Mouse (Mus musculus): ENCODE measurements around the gene Mb21d2. TPM values are rescaled to one million over a fixed set of nuclear protein-coding genes. Genes with fewer than 3 reads are reported as not detected.
A peak's percentile ranks its signal among the peaks of the same experiment; 100 is the strongest.

The Mb21d2 gene
- polyA plus RNA-seq, 1 experiment from 2014 or later = 6.6 TPM

DNA sequence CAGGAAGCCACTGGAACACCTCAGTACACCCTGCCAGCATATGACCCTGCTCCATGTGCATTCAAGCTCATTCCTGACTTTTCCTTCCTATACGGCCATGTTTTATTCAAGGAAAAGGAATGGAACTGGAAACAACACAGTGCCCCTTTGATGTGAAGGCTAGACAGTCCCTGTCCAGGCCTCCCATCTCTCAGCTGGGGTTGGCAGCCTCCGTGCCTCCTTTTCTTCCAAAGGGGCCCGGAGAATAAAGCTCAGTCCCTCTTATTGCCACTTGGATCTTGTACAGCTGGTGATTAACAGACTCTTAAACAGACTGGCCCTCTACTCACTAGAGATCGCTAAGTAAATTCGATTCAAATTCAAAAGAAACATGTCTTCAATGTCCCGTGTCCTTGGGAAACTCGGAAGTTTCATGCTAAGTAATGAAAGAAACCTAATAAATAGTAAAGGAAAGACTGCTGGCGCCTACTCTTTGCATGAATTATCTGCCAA is 56.0 kb downstream of the Mb21d2 start:
- Histone ChIP-seq H3K27me3 (no peaks in the 10 kb centered on the region), H3K9me3 (no peaks in the 10 kb centered on the region), H3K4me3 (replicated peaks) (no peak overlapping the region), H3K9ac (no peak overlapping the region), H3K36me3 (replicated peaks) (no peaks in the 10 kb centered on the region), H3K27ac (no peak overlapping the region), H3K4me2 (no peak overlapping the region), H3K4me1 (peaks cover 43% of the 10 kb centered on the region)
- ATAC-seq (ENCODE audit: low FRiP score) = no peak
- WGBS = 49% methylated on average over 8 of the region's 8 CpGs

GRCm38 (mm10) chr16:28870860-28871259 is 58.6 kb downstream of the Mb21d2 start:
- H3K27me3 ChIP-seq = peaks cover 5% of the 10 kb centered on the region; the same call in 1 of the 2 replicates
- no peak for ATAC-seq (ENCODE audit: low FRiP score)
- H3K9me3 ChIP-seq = no peaks in the 10 kb centered on the region
- H3K27ac ChIP-seq = no peak overlapping the region
- H3K4me1 ChIP-seq = peaks cover 46% of the 10 kb centered on the region
- WGBS = 80% methylated on average over 9 of the region's 9 CpGs
- no peaks in the 10 kb centered on the region for H3K36me3 ChIP-seq (replicated peaks)
- no peak overlapping the region for H3K9ac ChIP-seq
- no peak overlapping the region for H3K4me3 ChIP-seq (replicated peaks)
- H3K4me2 ChIP-seq = no peak overlapping the region

DNA sequence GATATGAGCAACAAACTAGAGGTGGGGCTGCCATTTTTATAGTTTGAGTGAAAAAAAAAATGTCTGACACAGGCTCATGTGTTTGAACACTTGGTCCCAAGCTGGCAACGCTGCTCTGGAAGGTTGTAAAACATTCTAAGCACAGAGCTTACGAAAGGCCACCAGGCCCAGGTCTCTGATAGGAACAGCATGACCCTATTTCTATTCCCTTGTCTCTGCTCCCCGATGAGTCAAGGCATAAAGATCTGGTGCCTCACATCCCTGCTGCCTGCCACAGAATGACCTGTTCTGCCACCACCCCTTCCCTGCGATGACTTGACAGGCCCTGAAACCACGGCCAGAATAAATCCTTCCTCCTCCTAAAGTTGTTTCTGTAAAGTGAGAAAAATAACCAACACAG is 59.0 kb downstream of the Mb21d2 start:
- H3K36me3 ChIP-seq (replicated peaks) = no peaks in the 10 kb centered on the region
- H3K9me3 ChIP-seq = no peaks in the 10 kb centered on the region
- no peak overlapping the region for H3K27ac ChIP-seq
- H3K4me3 ChIP-seq (replicated peaks) = no peak overlapping the region
- peaks cover 8% of the 10 kb centered on the region; the same call in 1 of the 2 replicates for H3K27me3 ChIP-seq
- ATAC-seq (ENCODE audit: low FRiP score) = no peak
- H3K4me1 ChIP-seq = peaks cover 46% of the 10 kb centered on the region
- no peak overlapping the region for H3K9ac ChIP-seq
- H3K4me2 ChIP-seq = no peak overlapping the region
- 85% methylated on average over 5 of the region's 5 CpGs for WGBS

DNA sequence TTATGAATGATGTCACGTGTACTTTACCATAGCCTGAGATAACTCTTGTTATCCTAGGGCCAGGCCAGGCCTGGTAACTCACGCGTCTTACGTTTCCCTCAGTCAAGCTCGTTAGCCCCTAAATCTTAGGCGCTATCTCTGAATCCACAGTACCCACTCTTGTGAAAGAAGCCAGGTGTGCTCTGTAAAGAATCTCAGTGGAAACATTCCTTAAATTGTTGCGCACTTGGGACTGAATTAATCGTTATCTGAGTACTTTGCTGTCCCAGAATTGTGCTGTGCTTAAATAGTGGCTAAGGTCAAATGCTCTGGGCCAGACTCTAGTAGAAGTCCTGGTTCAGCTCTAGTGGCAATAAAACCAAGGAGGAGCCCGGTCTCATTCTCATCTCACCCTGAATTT is 60.6 kb downstream of the Mb21d2 start:
- no peak overlapping the region for H3K4me2 ChIP-seq
- no peak overlapping the region for H3K27ac ChIP-seq
- WGBS = 54% methylated on average over 9 of the region's 9 CpGs
- no peak overlapping the region for H3K9ac ChIP-seq
- peaks cover 46% of the 10 kb centered on the region for H3K4me1 ChIP-seq
- peaks cover 8% of the 10 kb centered on the region; the same call in 1 of the 2 replicates for H3K27me3 ChIP-seq
- no peaks in the 10 kb centered on the region for H3K9me3 ChIP-seq
- H3K4me3 ChIP-seq (replicated peaks) = no peak overlapping the region
- H3K36me3 ChIP-seq (replicated peaks) = no peaks in the 10 kb centered on the region
- ATAC-seq (ENCODE audit: low FRiP score) = no peak

- Histone ChIP-seq H3K4me2 (no peak overlapping the region), H3K9ac (no peak overlapping the region), H3K4me1 (peaks cover 37% of the 10 kb centered on the region), H3K27ac (no peak overlapping the region), H3K27me3 (peaks cover 8% of the 10 kb centered on the region), H3K9me3 (no peaks in the 10 kb centered on the region), H3K4me3 (replicated peaks) (no peak overlapping the region), H3K36me3 (replicated peaks) (no peaks in the 10 kb centered on the region)
- ATAC-seq (ENCODE audit: low FRiP score) = no peak
- 80% methylated on average over 8 of the region's 8 CpGs for WGBS
These were observed 62.7 kb downstream of the Mb21d2 start for GRCm38 (mm10) chr16:28866584-28867295.

GRCm38 (mm10) chr16:28863616-28864015 is 65.9 kb downstream of the Mb21d2 start:
- Histone ChIP-seq H3K9ac (no peak overlapping the region), H3K4me1 (peaks cover 27% of the 10 kb centered on the region), H3K4me2 (no peak overlapping the region), H3K36me3 (replicated peaks) (no peaks in the 10 kb centered on the region), H3K27ac (no peak overlapping the region), H3K9me3 (no peaks in the 10 kb centered on the region), H3K27me3 (peaks cover 15% of the 10 kb centered on the region), H3K4me3 (replicated peaks) (no peak overlapping the region)
- 89% methylated on average over 6 of the region's 6 CpGs for WGBS
- ATAC-seq (ENCODE audit: low FRiP score) = no peak

DNA sequence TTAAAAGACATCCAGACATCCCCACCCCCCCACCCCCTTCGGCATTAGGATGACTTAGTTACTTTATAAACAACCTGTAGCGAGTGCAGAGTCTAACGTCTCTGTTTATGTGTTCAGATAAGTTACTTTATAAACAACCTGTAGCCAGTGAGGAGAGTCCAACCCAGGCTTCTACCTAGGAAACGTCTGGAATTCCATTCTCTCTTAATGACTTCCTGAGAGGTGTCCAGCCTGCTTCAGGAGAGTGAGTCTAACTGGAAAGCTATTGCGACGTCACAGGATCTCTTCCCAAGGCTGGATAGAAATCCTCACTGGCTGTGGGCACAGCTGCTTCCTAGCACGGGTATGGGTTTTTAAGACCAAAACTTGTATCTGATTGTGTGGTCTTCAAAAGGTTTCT is 67.4 kb downstream of the Mb21d2 start:
- Histone ChIP-seq H3K27me3 (peaks cover 20% of the 10 kb centered on the region), H3K4me3 (replicated peaks) (no peak overlapping the region), H3K9ac (no peak overlapping the region), H3K4me2 (no peak overlapping the region), H3K36me3 (replicated peaks) (no peaks in the 10 kb centered on the region), H3K27ac (no peak overlapping the region), H3K4me1 (peaks cover 23% of the 10 kb centered on the region), H3K9me3 (no peaks in the 10 kb centered on the region)
- no peak for ATAC-seq (ENCODE audit: low FRiP score)
- 75% methylated on average over 7 of the region's 7 CpGs for WGBS

- H3K4me1 ChIP-seq = peaks cover 15% of the 10 kb centered on the region
- H3K27me3 ChIP-seq = peaks cover 12% of the 10 kb centered on the region
- H3K4me2 ChIP-seq = no peak overlapping the region
- H3K9ac ChIP-seq = no peak overlapping the region
- ATAC-seq (ENCODE audit: low FRiP score) = peak; percentile 39; the same call in 1 of the 2 replicates
- no peak overlapping the region for H3K27ac ChIP-seq
- H3K4me3 ChIP-seq (replicated peaks) = no peak overlapping the region
- WGBS = 7% methylated on average over 7 of the region's 7 CpGs
- H3K36me3 ChIP-seq (replicated peaks) = no peaks in the 10 kb centered on the region
- H3K9me3 ChIP-seq = no peaks in the 10 kb centered on the region
These were observed 69.8 kb downstream of the Mb21d2 start for GRCm38 (mm10) chr16:28859678-28860077.

DNA sequence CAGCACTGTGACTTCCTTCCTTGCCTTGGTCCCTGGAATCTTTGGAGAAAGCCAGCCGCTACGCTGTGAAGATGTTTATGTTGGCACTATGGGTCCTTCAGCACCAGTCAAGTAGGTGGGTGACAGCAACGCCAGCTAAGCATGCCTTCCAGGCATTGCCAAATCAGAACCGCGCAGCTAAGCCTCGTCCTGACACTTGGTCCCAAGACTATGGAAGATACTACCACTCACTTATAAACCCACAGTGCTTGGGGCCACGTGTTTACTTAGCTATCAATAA is 70.5 kb downstream of the Mb21d2 start:
- no peak overlapping the region for H3K4me3 ChIP-seq (replicated peaks)
- H3K36me3 ChIP-seq (replicated peaks) = no peaks in the 10 kb centered on the region
- no peak overlapping the region for H3K9ac ChIP-seq
- WGBS = 88% methylated on average over 7 of the region's 7 CpGs
- no peaks in the 10 kb centered on the region for H3K9me3 ChIP-seq
- peak; percentile 20; the same call in 1 of the 2 replicates for ATAC-seq (ENCODE audit: low FRiP score)
- peaks cover 15% of the 10 kb centered on the region for H3K4me1 ChIP-seq
- no peak overlapping the region for H3K4me2 ChIP-seq
- H3K27ac ChIP-seq = no peak overlapping the region
- peaks cover 12% of the 10 kb centered on the region for H3K27me3 ChIP-seq

DNA sequence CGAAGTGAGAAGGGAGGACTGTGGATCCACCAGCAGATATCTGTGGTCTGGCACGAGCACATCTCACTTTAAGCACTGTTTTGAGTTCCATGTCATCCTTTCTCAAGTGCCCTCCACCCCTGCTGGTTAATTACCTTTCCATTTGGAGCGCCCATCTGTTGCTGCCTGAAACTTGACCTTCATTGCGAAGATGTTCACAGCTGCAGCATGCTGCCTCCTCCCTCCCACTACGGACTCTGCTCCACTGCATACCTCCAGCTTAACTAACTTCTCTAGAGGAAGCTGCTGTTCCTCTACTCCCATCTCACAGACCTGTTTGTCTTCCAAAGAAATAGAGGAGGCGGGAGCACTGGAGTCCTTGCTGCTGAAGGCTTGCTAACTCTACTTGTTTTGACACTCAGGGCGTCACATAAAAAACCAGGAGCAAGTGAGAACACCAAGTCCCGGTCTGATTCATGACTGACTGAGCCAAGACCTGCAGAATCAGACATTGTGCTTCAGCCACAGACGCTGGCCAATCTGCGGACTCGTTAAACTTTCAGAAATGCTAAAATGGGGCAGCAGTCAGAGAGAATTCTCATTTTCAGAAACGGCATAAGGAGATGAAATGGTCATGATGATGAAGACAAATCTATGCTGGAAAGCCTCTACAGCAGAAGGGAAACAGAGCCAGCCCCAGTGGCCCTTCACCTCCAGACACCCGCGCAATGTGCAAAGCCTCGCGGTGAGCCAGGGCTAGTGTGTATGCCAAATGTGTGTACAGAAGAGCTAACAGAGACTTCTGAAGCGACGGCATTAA is 71.1 kb downstream of the Mb21d2 start:
- Histone ChIP-seq H3K36me3 (replicated peaks) (no peaks in the 10 kb centered on the region), H3K9me3 (no peaks in the 10 kb centered on the region), H3K27me3 (peaks cover 18% of the 10 kb centered on the region), H3K4me1 (peaks cover 15% of the 10 kb centered on the region), H3K27ac (no peak overlapping the region), H3K9ac (no peak overlapping the region), H3K4me3 (replicated peaks) (no peak overlapping the region), H3K4me2 (no peak overlapping the region)
- WGBS = 80% methylated on average over 18 of the region's 18 CpGs
- ATAC-seq (ENCODE audit: low FRiP score) = no peak

DNA sequence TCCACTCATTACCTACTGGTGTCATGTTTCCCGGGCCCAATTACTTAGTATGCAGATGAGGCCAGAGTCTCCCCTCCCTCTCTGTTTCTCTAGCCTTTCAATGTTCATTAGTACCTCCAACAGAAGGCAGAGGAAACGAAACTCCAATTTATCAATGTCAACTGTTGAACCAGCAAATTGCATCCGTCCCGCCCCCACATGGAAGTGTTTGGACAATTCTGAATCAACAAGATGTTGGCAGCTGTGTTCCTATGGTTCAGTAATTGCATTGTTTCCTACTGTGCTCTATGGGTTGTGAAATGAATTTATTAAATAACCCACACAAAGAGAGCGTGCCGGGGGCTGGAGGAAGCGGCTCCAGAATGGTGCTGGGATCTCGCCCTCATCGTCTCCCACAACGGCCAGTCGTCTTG is 78.1 kb downstream of the Mb21d2 start:
- Histone ChIP-seq H3K9ac (no peak overlapping the region), H3K4me1 (peaks cover 15% of the 10 kb centered on the region; the same call in 1 of the 2 replicates), H3K27me3 (peaks cover 45% of the 10 kb centered on the region), H3K9me3 (0 out of 2 replicates have a peak, but pooled peaks cover 2% of the 10 kb centered on the region), H3K36me3 (replicated peaks) (no peaks in the 10 kb centered on the region), H3K4me2 (peak overlapping the region; percentile 8; the same call in 1 of the 2 replicates), H3K27ac (no peak overlapping the region; the same call in 1 of the 2 replicates), H3K4me3 (replicated peaks) (no peak overlapping the region)
- 22% methylated on average over 11 of the region's 11 CpGs for WGBS
- peak; percentile 87 for ATAC-seq (ENCODE audit: low FRiP score)

GRCm38 (mm10) chr16:28850881-28851280 is 78.6 kb downstream of the Mb21d2 start:
- ATAC-seq (ENCODE audit: low FRiP score) = peak; percentile 70
- Histone ChIP-seq H3K4me3 (replicated peaks) (no peak overlapping the region), H3K9ac (no peak overlapping the region), H3K27me3 (peaks cover 48% of the 10 kb centered on the region), H3K36me3 (replicated peaks) (no peaks in the 10 kb centered on the region), H3K27ac (no peak overlapping the region), H3K4me1 (peaks cover 15% of the 10 kb centered on the region; the same call in 1 of the 2 replicates), H3K9me3 (0 out of 2 replicates have a peak, but pooled peaks cover 2% of the 10 kb centered on the region), H3K4me2 (no peak overlapping the region)
- 54% methylated on average over 14 of the region's 14 CpGs for WGBS
